Mouse (Mus musculus): ENCODE measurements around the gene Olfr787. TPM values are rescaled to one million over a fixed set of nuclear protein-coding genes. Genes with fewer than 3 reads are reported as not detected.

Gene Olfr787
- polyA plus RNA-seq (2012; rRNA removed) (not detected in 2 replicates), polyA plus RNA-seq (2014; fragmentation: Nextera tagmentation; extraction: Ambion mirVana) (not detected in 2 replicates)

DNA sequence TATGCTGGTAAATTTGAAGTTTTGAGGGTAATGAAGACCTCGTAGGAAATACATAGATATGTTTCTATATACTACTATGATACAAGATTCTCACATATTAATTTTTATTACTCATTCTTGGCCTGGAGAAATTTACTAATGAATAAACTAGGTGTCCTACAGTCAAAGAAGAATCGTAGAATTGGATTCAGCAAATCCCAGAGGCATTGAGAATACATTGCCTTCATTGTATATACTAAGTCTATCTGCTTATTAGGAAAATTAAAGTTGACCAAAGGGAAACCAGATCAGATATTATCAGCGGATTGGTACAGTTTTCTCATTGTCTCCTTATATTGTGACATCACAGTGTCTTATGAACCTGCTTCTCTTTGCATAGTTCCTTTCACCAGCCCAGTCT lies at the start of gene Olfr787:
TSS of gene Olfr787 (plus strand) at position 301 of the 400 bp plus-strand sequence.
- WGBS (ENCODE audit: insufficient replicate concordance): 52% methylated on average over 3 of the region's 3 CpGs
- DNase-seq (ENCODE audit: low read depth in 3 of 3, low spot score in 3 of 3) (no peak), ATAC-seq (ENCODE audit: insufficient read depth) (no peak)
- TF ChIP-seq EP300 (IDR thresholded peaks at IDR 0.05; ENCODE audit: low read depth) (no peak), CTCF (IDR thresholded peaks at IDR 0.05; ENCODE audit: low read depth) (no peak)
- H3K4me2 ChIP-seq (ENCODE audit: low read depth): no peak within 1 kb of the TSS
- no peak within 1 kb of the TSS for H3K9ac ChIP-seq (replicated peaks)
- H3K27ac ChIP-seq: no peak within 1 kb of the TSS
- no peaks in the 10 kb centered on the region for H3K27me3 ChIP-seq (ENCODE audit: control insufficient read depth, insufficient read depth, low read length)
- no peaks in the 10 kb centered on the region for H3K4me1 ChIP-seq (replicated peaks; ENCODE audit: control insufficient read depth in 2 of 2, insufficient read depth in 2 of 2, low read length in 1 of 2)
- no peaks in the 10 kb centered on the region for H3K9me3 ChIP-seq (ENCODE audit: control insufficient read depth, low read length)
- H3K36me3 ChIP-seq (replicated peaks; ENCODE audit: control insufficient read depth, insufficient read depth, low read depth): no peaks in the 10 kb centered on the region
- H3K4me3 ChIP-seq (ENCODE audit: insufficient read depth in 1 of 2, low read depth in 2 of 2, low read length in 2 of 2): no peak within 1 kb of the TSS

DNA sequence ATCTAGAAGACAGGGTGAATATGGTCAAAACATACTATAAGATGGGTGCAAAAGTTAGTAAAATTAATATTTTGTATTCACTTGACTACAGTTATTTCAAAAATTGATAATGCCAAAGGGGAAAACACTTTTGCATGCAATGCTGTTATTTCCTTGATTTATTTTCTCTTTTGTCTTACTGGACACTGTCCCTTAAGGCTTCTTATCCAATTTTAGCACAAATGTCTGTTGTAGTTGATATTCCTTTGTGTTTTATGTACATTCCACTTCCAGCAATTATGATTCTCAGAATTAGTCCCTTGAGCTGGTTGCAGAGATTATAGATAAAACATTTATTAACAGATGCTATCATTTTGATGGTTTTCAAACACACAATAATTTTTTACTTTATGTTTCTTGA lies 34.7 kb upstream of the Olfr787 start, which contains the start of gene Olfr786:
TSS of gene Olfr786 (plus strand) at position 301 of the 400 bp plus-strand sequence.
- DNase-seq (ENCODE audit: low read depth in 3 of 3, low spot score in 3 of 3) (no peak), ATAC-seq (ENCODE audit: insufficient read depth) (no peak)
- Histone ChIP-seq H3K4me2 (ENCODE audit: low read depth) (no peak within 1 kb of the TSS), H3K27me3 (ENCODE audit: control insufficient read depth, insufficient read depth, low read length) (no peaks in the 10 kb centered on the region), H3K27ac (no peak within 1 kb of the TSS), H3K36me3 (replicated peaks; ENCODE audit: control insufficient read depth, insufficient read depth, low read depth) (no peaks in the 10 kb centered on the region), H3K4me3 (ENCODE audit: insufficient read depth in 1 of 2, low read depth in 2 of 2, low read length in 2 of 2) (no peak within 1 kb of the TSS), H3K9me3 (ENCODE audit: control insufficient read depth, low read length) (no peaks in the 10 kb centered on the region), H3K9ac (replicated peaks) (no peak within 1 kb of the TSS), H3K4me1 (replicated peaks; ENCODE audit: control insufficient read depth in 2 of 2, insufficient read depth in 2 of 2, low read length in 1 of 2) (no peaks in the 10 kb centered on the region)
- no peak for TF ChIP-seq CTCF (IDR thresholded peaks at IDR 0.05; ENCODE audit: low read depth)
- no peak for TF ChIP-seq EP300 (IDR thresholded peaks at IDR 0.05; ENCODE audit: low read depth)

DNA sequence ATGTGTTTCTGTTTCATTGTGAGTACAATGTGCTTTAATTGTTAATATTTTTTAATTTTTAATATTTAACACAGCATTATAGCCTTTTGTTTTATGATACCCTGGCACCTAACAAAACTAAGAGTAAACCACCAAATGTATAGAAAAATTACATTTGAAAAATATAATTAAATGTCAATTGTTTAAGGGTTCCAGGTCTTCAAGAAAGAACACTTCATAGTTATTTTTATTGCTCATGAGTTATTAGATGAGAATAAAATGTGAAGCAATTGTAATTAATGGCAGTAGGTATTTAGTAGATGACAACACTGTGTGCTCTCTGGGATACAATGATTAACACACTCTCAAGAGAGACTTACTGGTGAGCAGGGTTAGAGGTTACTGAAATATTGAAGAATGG lies 9.0 kb downstream of the Olfr787 start, which contains the start of gene Olfr788:
TSS of gene Olfr788 (plus strand) at position 301 of the 400 bp plus-strand sequence.
- Histone ChIP-seq H3K9me3 (ENCODE audit: control insufficient read depth, low read length) (no peaks in the 10 kb centered on the region), H3K9ac (replicated peaks) (no peak within 1 kb of the TSS), H3K4me2 (ENCODE audit: low read depth) (no peak within 1 kb of the TSS), H3K27me3 (ENCODE audit: control insufficient read depth, insufficient read depth, low read length) (no peaks in the 10 kb centered on the region), H3K36me3 (replicated peaks; ENCODE audit: control insufficient read depth, insufficient read depth, low read depth) (no peaks in the 10 kb centered on the region), H3K27ac (no peak within 1 kb of the TSS), H3K4me1 (replicated peaks; ENCODE audit: control insufficient read depth in 2 of 2, insufficient read depth in 2 of 2, low read length in 1 of 2) (no peaks in the 10 kb centered on the region), H3K4me3 (ENCODE audit: insufficient read depth in 1 of 2, low read depth in 2 of 2, low read length in 2 of 2) (no peak within 1 kb of the TSS)
- no peak for DNase-seq (ENCODE audit: low read depth in 3 of 3, low spot score in 3 of 3)
- no peak for ATAC-seq (ENCODE audit: insufficient read depth)
- TF ChIP-seq EP300 (IDR thresholded peaks at IDR 0.05; ENCODE audit: low read depth) (no peak), CTCF (IDR thresholded peaks at IDR 0.05; ENCODE audit: low read depth) (no peak)

DNA sequence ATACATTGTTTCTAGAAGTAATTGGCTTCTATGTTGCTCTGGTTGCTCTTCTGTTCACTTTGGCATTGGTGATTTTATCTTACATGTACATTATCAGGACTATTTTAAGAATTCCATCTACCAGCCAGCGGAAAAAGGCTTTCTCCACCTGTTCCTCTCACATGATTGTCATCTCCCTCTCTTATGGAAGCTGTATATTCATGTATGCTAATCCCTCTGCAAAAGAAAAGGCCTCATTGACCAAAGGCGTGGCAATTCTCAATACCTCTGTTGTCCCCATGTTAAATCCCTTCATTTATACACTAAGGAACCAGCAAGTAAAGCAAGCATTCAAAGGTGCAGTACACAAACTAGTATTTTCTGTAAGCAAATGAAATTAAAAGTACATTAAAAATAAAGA lies 11.6 kb downstream of the Olfr787 start:
- no peak overlapping the region for H3K27ac ChIP-seq
- no peak for ATAC-seq (ENCODE audit: insufficient read depth)
- H3K9me3 ChIP-seq (ENCODE audit: control insufficient read depth, low read length): no peaks in the 10 kb centered on the region
- no peaks in the 10 kb centered on the region for H3K36me3 ChIP-seq (replicated peaks; ENCODE audit: control insufficient read depth, insufficient read depth, low read depth)
- H3K4me2 ChIP-seq (ENCODE audit: low read depth): no peak overlapping the region
- WGBS (ENCODE audit: insufficient replicate concordance): 33% methylated on average over 2 of the region's 2 CpGs
- H3K4me1 ChIP-seq (replicated peaks; ENCODE audit: control insufficient read depth in 2 of 2, insufficient read depth in 2 of 2, low read length in 1 of 2): no peaks in the 10 kb centered on the region
- TF ChIP-seq CTCF (IDR thresholded peaks at IDR 0.05; ENCODE audit: low read depth) (no peak), EP300 (IDR thresholded peaks at IDR 0.05; ENCODE audit: low read depth) (no peak)
- no peak overlapping the region for H3K9ac ChIP-seq (replicated peaks)
- no peak for DNase-seq (ENCODE audit: low read depth in 3 of 3, low spot score in 3 of 3)
- H3K27me3 ChIP-seq (ENCODE audit: control insufficient read depth, insufficient read depth, low read length): no peaks in the 10 kb centered on the region
- H3K4me3 ChIP-seq (ENCODE audit: insufficient read depth in 1 of 2, low read depth in 2 of 2, low read length in 2 of 2): no peak overlapping the region

DNA sequence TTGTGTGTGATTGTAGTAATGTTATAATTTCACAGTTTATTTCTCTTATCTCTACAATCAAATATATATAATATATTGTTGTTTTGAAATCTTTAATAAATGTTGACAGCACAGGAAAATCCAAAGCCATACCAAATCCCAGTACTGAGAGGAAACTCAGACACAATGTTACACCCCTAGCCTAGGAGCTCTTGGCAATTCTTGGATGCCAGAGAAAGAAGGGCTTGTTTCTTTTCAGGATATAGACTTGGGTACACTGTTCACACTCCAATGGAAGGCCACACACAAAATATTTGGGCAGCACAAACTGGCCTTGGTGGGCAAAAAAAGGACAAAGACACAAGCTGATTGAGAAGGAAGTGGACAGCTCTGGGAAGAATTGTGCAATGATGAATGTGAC lies 12.1 kb downstream of the Olfr787 start:
- no peaks in the 10 kb centered on the region for H3K36me3 ChIP-seq (replicated peaks; ENCODE audit: control insufficient read depth, insufficient read depth, low read depth)
- no peak overlapping the region for H3K27ac ChIP-seq
- DNase-seq (ENCODE audit: low read depth in 3 of 3, low spot score in 3 of 3): no peak
- no peaks in the 10 kb centered on the region for H3K27me3 ChIP-seq (ENCODE audit: control insufficient read depth, insufficient read depth, low read length)
- ATAC-seq (ENCODE audit: insufficient read depth): no peak
- H3K4me3 ChIP-seq (ENCODE audit: insufficient read depth in 1 of 2, low read depth in 2 of 2, low read length in 2 of 2): no peak overlapping the region
- no peaks in the 10 kb centered on the region for H3K4me1 ChIP-seq (replicated peaks; ENCODE audit: control insufficient read depth in 2 of 2, insufficient read depth in 2 of 2, low read length in 1 of 2)
- no peak overlapping the region for H3K9ac ChIP-seq (replicated peaks)
- no peaks in the 10 kb centered on the region for H3K9me3 ChIP-seq (ENCODE audit: control insufficient read depth, low read length)
- TF ChIP-seq CTCF (IDR thresholded peaks at IDR 0.05; ENCODE audit: low read depth) (no peak), EP300 (IDR thresholded peaks at IDR 0.05; ENCODE audit: low read depth) (no peak)
- no peak overlapping the region for H3K4me2 ChIP-seq (ENCODE audit: low read depth)
